9 mouse cellular contexts compared by ENCODE assay signal in genomic region chr1:181535165-181535873, GRCm38 (mm10). TPM values are rescaled to one million over a fixed set of nuclear protein-coding genes. Genes with fewer than 3 reads are reported as not detected.
A peak's percentile ranks its signal among the peaks of the same experiment; 100 is the strongest.
DNase-seq lines count a peak whose midpoint lies in the region; ATAC-seq and TF ChIP-seq lines count a peak whose summit lies in the region.
"Had no signal": no experiment of that assay in that cellular context is flagged by ENCODE, and none has a peak within 500 bp of the region (broad histone marks: within the 10 kb centered on the region; RNA-seq: fewer than 3 reads in every experiment).

No protein-coding gene starts in this region.

- WGBS in lung, postnatal 0 days: 22% methylated on average over 10 of the region's 10 CpGs
- 23% methylated on average over 10 of the region's 10 CpGs for WGBS in stomach, embryonic 16.5 days
- 70% methylated on average over 10 of the region's 10 CpGs for WGBS in hindbrain, embryonic 10.5 days

- no peak overlapping the region for H3K27ac ChIP-seq in lung, postnatal 0 days (ENCODE audit: low read length)
- peak overlapping the region; percentile 65 for H3K27ac ChIP-seq in stomach, embryonic 16.5 days (ENCODE audit: low read length)
- no peak overlapping the region for H3K27ac ChIP-seq in hindbrain, embryonic 10.5 days

- no peak overlapping the region for H3K4me2 ChIP-seq in lung, postnatal 0 days (replicated peaks; ENCODE audit: low read depth, low read length)
- 0 out of 2 replicates have a peak overlapping the region, but pooled peaks have one; percentile 6 for H3K4me2 ChIP-seq in stomach, embryonic 16.5 days (ENCODE audit: low read depth, low read length)

- H3K9ac ChIP-seq in lung, postnatal 0 days (replicated peaks; ENCODE audit: low read depth): no peak overlapping the region
- H3K9ac ChIP-seq in stomach, embryonic 16.5 days (ENCODE audit: low read length): no peak overlapping the region

- TF ChIP-seq CTCF in lung, postnatal 0 days (IDR thresholded peaks at IDR 0.05): no peak

- H3K4me3 ChIP-seq in lung, postnatal 0 days (ENCODE audit: low read depth, low read length): no peak overlapping the region
- H3K4me3 ChIP-seq in stomach, embryonic 16.5 days (replicated peaks; ENCODE audit: low read length): no peak overlapping the region
- H3K4me3 ChIP-seq in hindbrain, embryonic 10.5 days: no peak overlapping the region

- no peaks in the 10 kb centered on the region for H3K36me3 ChIP-seq in lung, postnatal 0 days (ENCODE audit: insufficient read depth, low read length)
- H3K36me3 ChIP-seq in stomach, embryonic 16.5 days (ENCODE audit: control insufficient read depth, insufficient read depth, low read length): no peaks in the 10 kb centered on the region
- no peaks in the 10 kb centered on the region for H3K36me3 ChIP-seq in hindbrain, embryonic 10.5 days

- no peaks in the 10 kb centered on the region for H3K9me3 ChIP-seq in lung, postnatal 0 days (ENCODE audit: low read length)
- H3K9me3 ChIP-seq in stomach, embryonic 16.5 days (replicated peaks; ENCODE audit: control insufficient read depth, low read length): no peaks in the 10 kb centered on the region
- no peaks in the 10 kb centered on the region for H3K9me3 ChIP-seq in hindbrain, embryonic 10.5 days

- H3K4me1 ChIP-seq in lung, postnatal 0 days (ENCODE audit: insufficient read depth, low read depth, low read length): no peaks in the 10 kb centered on the region; the same call in 1 of the 2 replicates
- peaks cover 20% of the 10 kb centered on the region for H3K4me1 ChIP-seq in stomach, embryonic 16.5 days (ENCODE audit: control insufficient read depth, insufficient read depth, low read length)
- 0 out of 2 replicates have a peak, but pooled peaks cover 5% of the 10 kb centered on the region for H3K4me1 ChIP-seq in hindbrain, embryonic 10.5 days (replicated peaks)

- no peak for TF ChIP-seq EP300 in lung, postnatal 0 days (IDR thresholded peaks at IDR 0.05)

- peak; percentile 75 for ATAC-seq in lung, postnatal 0 days
- ATAC-seq in stomach, embryonic 16.5 days (ENCODE audit: insufficient read depth, low FRiP score): peak; percentile 82; the same call in 1 of the 2 replicates

- DNase-seq in adrenal gland, adult (ENCODE audit: inconsistent age in 2 of 2, low spot score in 1 of 2): peak; percentile 67 to 87
- DNase-seq in adrenal gland, adult 18-20 months (ENCODE audit: low spot score in 2 of 2): no peak
- peak; percentile 72 for DNase-seq in lung, postnatal 0 days (ENCODE audit: low spot score)
- no peak for DNase-seq in lung, postnatal 25 days (ENCODE audit: low spot score)
- DNase-seq in kidney, postnatal 25 days: peak; percentile 46 to 56
- no peak for DNase-seq in urinary bladder, postnatal 14 days (ENCODE audit: low spot score)
- DNase-seq in hindbrain, embryonic 10.5 days (ENCODE audit: low spot score): no peak

- no peaks in the 10 kb centered on the region for H3K27me3 ChIP-seq in lung, postnatal 0 days (replicated peaks; ENCODE audit: insufficient read depth, low read length)
- no peaks in the 10 kb centered on the region for H3K27me3 ChIP-seq in stomach, embryonic 16.5 days (ENCODE audit: control insufficient read depth, insufficient read depth, low read length)
- H3K27me3 ChIP-seq in hindbrain, embryonic 10.5 days (ENCODE audit: insufficient read depth, poor library complexity, severe bottlenecking): no peaks in the 10 kb centered on the region

RNA-seq across cellular contexts. Expression of gene Ccdc121, which starts 24.1 kb away (rescaled TPM):
- total RNA-seq in adrenal gland, adult 18-20 months (2021): not detected
- 0.86 and 1.6 TPM in 2 replicates for polyA plus RNA-seq in lung, postnatal 0 days (2015; fragmentation: Nextera tagmentation; extraction: Ambion mirVana)
- 0.06 TPM in 1 of 2 replicates, not detected in the other for polyA plus RNA-seq in stomach, embryonic 16.5 days (2015; fragmentation: Nextera tagmentation; extraction: Ambion mirVana)
- 0.10 and 0.11 TPM in 2 replicates for polyA plus RNA-seq in hindbrain, embryonic 10.5 days (2016; fragmentation: Nextera tagmentation; extraction: Ambion mirVana)
- total RNA-seq: granulocyte monocyte progenitor cell, adult 5-6 weeks had no signal

RNA-seq across cellular contexts. Expression of gene Dnah14, which starts 41.0 kb away (rescaled TPM):
- total RNA-seq in adrenal gland, adult 18-20 months (2021): not detected
- polyA plus RNA-seq in lung, postnatal 0 days (2015; fragmentation: Nextera tagmentation; extraction: Ambion mirVana): 1.0 TPM in 2 replicates
- 1.1 and 1.4 TPM in 2 replicates for polyA plus RNA-seq in stomach, embryonic 16.5 days (2015; fragmentation: Nextera tagmentation; extraction: Ambion mirVana)
- polyA plus RNA-seq in hindbrain, embryonic 10.5 days (2016; fragmentation: Nextera tagmentation; extraction: Ambion mirVana): 1.0 and 1.1 TPM in 2 replicates

Comparison
In these comparisons a context has a peak if more than half of its experiments do, and no peak if none do; other contexts are left out.
1. DNase-seq: peak in adrenal gland, adult (2 of 2), lung, postnatal 0 days (single experiment) and kidney, postnatal 25 days (2 of 2); none in adrenal gland, adult 18-20 months (0 of 2), lung, postnatal 25 days (single experiment), urinary bladder, postnatal 14 days (single experiment) and hindbrain, embryonic 10.5 days (single experiment).